Mouse (Mus musculus) heart, postnatal 36 days (tissue): ENCODE measurements at regions not wholly inside any gene's neighbourhood (a gene's known extent, or its start where the extent isn't known, plus 50 kb on each side); places are given as distances from the start of the nearest gene placed in this dataset.
"Not testable (repeated sequence)": the region's sequence is repeated elsewhere in the genome, so short reads cannot be mapped to it uniquely, and the experiment has no call there.

Source experiments
- DNase-seq, 2 experiments: peaks; one replicate each; pipeline ENCODE4 v3.0.0; 2021 to 2022
- intact Hi-C: fragments of 180-260 bp; cut with DNase I; formaldehyde crosslinking; loops from one replicate; pipeline ENCODE4 v1.15.1; 2025

- intact Hi-C loops: no loop called here
- DNase-seq: no peak
Observed at GRCm38 (mm10) chr17:48647431-48647830, 192.7 kb downstream of the Unc5cl start.

- DNase-seq: no peak
- intact Hi-C loops: no loop called here
Observed at GRCm38 (mm10) chr17:48650556-48650955, 195.9 kb downstream of the Unc5cl start.

GRCm38 (mm10) chr17:48672749-48673148 lies 218.0 kb downstream of the Unc5cl start:
- intact Hi-C loops: no loop called here
- no peak for DNase-seq

- no peak for DNase-seq
- intact Hi-C loops: no loop called here
Observed at GRCm38 (mm10) chr17:48678216-48678832, 223.6 kb downstream of the Unc5cl start.

- DNase-seq: no peak
- intact Hi-C loops: no loop called here
Observed at GRCm38 (mm10) chr17:48680331-48680730, 225.6 kb downstream of the Unc5cl start.

- intact Hi-C loops: no loop called here
- DNase-seq: no peak
Observed at GRCm38 (mm10) chr17:48688944-48689343, 234.2 kb downstream of the Unc5cl start.

- no peak for DNase-seq
- intact Hi-C loops: no loop called here
Observed at GRCm38 (mm10) chr17:48698456-48698855, 233.7 kb upstream of the Lrfn2 start.

GRCm38 (mm10) chr17:48700591-48700990 lies 231.6 kb upstream of the Lrfn2 start:
- no peak for DNase-seq
- intact Hi-C loops: no loop called here

GRCm38 (mm10) chr17:48720506-48720905 lies 211.7 kb upstream of the Lrfn2 start:
- DNase-seq: no peak
- intact Hi-C loops: no loop called here

GRCm38 (mm10) chr17:48723286-48723685 lies 208.9 kb upstream of the Lrfn2 start:
- intact Hi-C loops: no loop called here

GRCm38 (mm10) chr17:48724513-48725112 lies 207.6 kb upstream of the Lrfn2 start:
- no peak for DNase-seq
- intact Hi-C loops: no loop called here

More at GRCm38 (mm10) chr17:48723286-48723685, 208.9 kb upstream of the Lrfn2 start:
- peak in 1 of 2 experiments; percentile 3 for DNase-seq

- intact Hi-C loops: no loop called here
- no peak for DNase-seq
Observed at GRCm38 (mm10) chr17:48726460-48726859, 205.7 kb upstream of the Lrfn2 start.

GRCm38 (mm10) chr17:48733801-48734200 lies 198.4 kb upstream of the Lrfn2 start:
- intact Hi-C loops: no loop called here
- DNase-seq: no peak

- DNase-seq, intact Hi-C loops: not testable (repeated sequence)
Observed at GRCm38 (mm10) chr17:48737181-48737580, 195.0 kb upstream of the Lrfn2 start.

- intact Hi-C loops: no loop called here
- no peak for DNase-seq
Observed at GRCm38 (mm10) chr17:48738708-48739107, 193.5 kb upstream of the Lrfn2 start.

GRCm38 (mm10) chr17:48742769-48743405 lies 189.3 kb upstream of the Lrfn2 start:
- intact Hi-C loops: no loop called here
- DNase-seq: no peak

GRCm38 (mm10) chr17:48770099-48770498 lies 162.1 kb upstream of the Lrfn2 start:
- intact Hi-C loops: no loop called here
- DNase-seq: no peak

- DNase-seq: no peak
- intact Hi-C loops: no loop called here
Observed at GRCm38 (mm10) chr17:48771721-48772320, 160.4 kb upstream of the Lrfn2 start.

- DNase-seq: peak; percentile 17 to 21
Observed at GRCm38 (mm10) chr17:48774172-48774890, 157.8 kb upstream of the Lrfn2 start.

GRCm38 (mm10) chr17:48775479-48775878 lies 156.7 kb upstream of the Lrfn2 start:
- DNase-seq: no peak
- intact Hi-C loops: no loop called here

More at GRCm38 (mm10) chr17:48774172-48774890, 157.8 kb upstream of the Lrfn2 start:
- intact Hi-C loops: no loop called here

- DNase-seq: no peak
- intact Hi-C loops: no loop called here
Observed at GRCm38 (mm10) chr17:48776502-48776902, 155.7 kb upstream of the Lrfn2 start.
